Mouse (Mus musculus) G1E (cell line): Measurements from ENCODE around the gene Ablim2. TPM values are rescaled to one million over a fixed set of nuclear protein-coding genes. Genes with fewer than 3 reads are reported as not detected.

ENCODE experiments used
- ATAC-seq: 2 replicates; pipeline ENCODE4 v1.8.0; 2016; ENCODE audit warnings: mild to moderate bottlenecking; ENCODE audit not compliant: insufficient number of reproducible peaks, poor library complexity, low FRiP score, severe bottlenecking; ENCODE audit errors: extremely low read depth
- DNase-seq: peaks from one replicate; pipeline ENCODE4 v3.0.0; 2012; ENCODE audit warnings: low spot score
- H3K27me3 ChIP-seq: 2 replicates; pipeline ENCODE4 v1.6.1; 2012; ENCODE audit warnings: mild to moderate bottlenecking, low read length, inconsistent platforms; ENCODE audit not compliant: insufficient read depth
- H3K36me3 ChIP-seq: replicated peaks from 2 replicates; pipeline ENCODE3; 2012; ENCODE audit warnings: mild to moderate bottlenecking, inconsistent platforms
- H3K4me1 ChIP-seq: 2 replicates; pipeline ENCODE4 v1.6.1; 2012; ENCODE audit warnings: low read depth, low read length, inconsistent platforms, mixed read lengths; ENCODE audit not compliant: insufficient read depth
- H3K4me3 ChIP-seq: 2 replicates; pipeline ENCODE4 v1.5.1; 2012; ENCODE audit warnings: low read depth, mild to moderate bottlenecking, inconsistent platforms, low read length, moderate library complexity, mixed read lengths
- H3K9me3 ChIP-seq: replicated peaks from 2 replicates; pipeline ENCODE4 v1.6.1; 2012; ENCODE audit warnings: inconsistent platforms
- CTCF ChIP-seq: IDR thresholded peaks from 2 replicates; pipeline ENCODE4 v1.5.1; 2012; ENCODE audit warnings: low read depth, low read length, inconsistent platforms, mixed read lengths
- GATA1 ChIP-seq: IDR thresholded peaks from 2 replicates; pipeline ENCODE4 v1.6.1; 2012; ENCODE audit warnings: borderline replicate concordance, low read length, inconsistent platforms, mixed read lengths
- GATA2 ChIP-seq: IDR thresholded peaks from 2 replicates; pipeline ENCODE4 v1.6.1; 2012; ENCODE audit warnings: low read depth, low read length, inconsistent platforms, borderline replicate concordance
- POLR2AphosphoS5 ChIP-seq: IDR thresholded peaks from 2 replicates; pipeline ENCODE4 v1.6.1; 2012; ENCODE audit warnings: low read depth, low read length, inconsistent platforms; ENCODE audit not compliant: insufficient replicate concordance
- TAL1 ChIP-seq: conservative IDR thresholded peaks from 2 replicates; pipeline ENCODE4 v1.6.1; 2012; ENCODE audit warnings: low read depth, low read length, inconsistent platforms, mixed read lengths
- polyA plus RNA-seq: library from polyadenylated mRNA; stranded (reverse); fragments of >175 nt; gene quantifications from 2 replicates; pipeline ENCODE4 v1.2.3, GENCODE M21; 2012
- total RNA-seq, 2 experiments: library from RNA; stranded (forward) in 1 of 2; stranded (reverse) in 1 of 2; fragments of 200-1000 nt in 1 of 2; fragments of >200 nt in 1 of 2; fragmentation: Nextera tagmentation in 1 of 2; gene quantifications; 2 replicates each; pipeline ENCODE4 v1.2.3; 2014 to 2017

Ablim2 gene
- not detected in 2 replicates for total RNA-seq (2014; fragmentation: Nextera tagmentation)
- 0.16 and 0.70 TPM in 2 replicates for total RNA-seq (2017)
- polyA plus RNA-seq: not detected in 2 replicates

DNA sequence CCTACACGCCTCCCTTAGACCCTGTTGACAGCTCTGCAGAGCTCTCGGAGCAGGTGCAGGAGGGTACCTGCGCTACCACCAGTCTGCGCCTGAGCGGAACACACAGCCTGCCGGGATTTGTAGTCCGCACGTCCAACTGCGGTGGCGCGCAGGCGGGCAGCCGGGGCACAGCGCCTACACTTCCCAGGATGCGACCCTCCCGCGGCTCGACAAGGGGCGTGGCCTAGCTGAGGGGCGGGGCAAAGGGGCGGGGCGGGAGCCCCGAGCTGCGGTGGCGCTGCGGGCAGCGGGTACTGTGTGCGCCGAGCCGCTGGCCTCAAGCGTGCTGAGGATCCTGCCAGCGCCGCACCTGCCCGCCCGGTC is at the start of gene Ablim2:
Gene Ablim2 (plus strand): TSS at position 242 of the 363 bp plus-strand sequence.
- DNase-seq: no peak

DNA sequence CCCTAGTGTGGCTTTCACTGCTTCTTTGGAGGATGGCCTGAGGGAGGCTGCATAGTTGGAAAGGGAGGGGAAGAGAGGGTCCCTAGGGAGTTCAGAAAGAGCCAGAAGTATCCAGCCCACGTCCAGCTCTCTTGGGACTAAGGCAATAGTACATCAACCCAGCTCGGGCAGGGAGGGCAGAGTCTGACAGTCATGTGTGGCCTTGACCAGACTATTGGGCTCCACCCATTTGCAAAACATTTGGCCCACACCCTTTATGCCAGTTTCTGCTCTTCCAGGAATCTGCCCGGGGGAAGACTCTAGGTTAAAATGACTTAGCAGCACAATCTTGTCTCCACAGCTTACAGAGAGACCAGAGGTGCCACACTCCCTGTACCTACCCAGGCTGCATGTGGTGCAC is 47.2 kb upstream of the Ablim2 start:
- ATAC-seq: no peak

More for the DNA sequence above, at the start of gene Ablim2:
- Histone ChIP-seq H3K27me3 (peaks cover 12% of the 10 kb centered on the region; the same call in 1 of the 2 replicates), H3K4me3 (no peak within 1 kb of the TSS), H3K4me1 (no peaks in the 10 kb centered on the region), H3K9me3 (no peaks in the 10 kb centered on the region), H3K36me3 (no peaks in the 10 kb centered on the region)
- TF ChIP-seq CTCF (no peak), POLR2AphosphoS5 (no peak), TAL1 (no peak), GATA2 (no peak), GATA1 (no peak)
- ATAC-seq: no peak

DNA sequence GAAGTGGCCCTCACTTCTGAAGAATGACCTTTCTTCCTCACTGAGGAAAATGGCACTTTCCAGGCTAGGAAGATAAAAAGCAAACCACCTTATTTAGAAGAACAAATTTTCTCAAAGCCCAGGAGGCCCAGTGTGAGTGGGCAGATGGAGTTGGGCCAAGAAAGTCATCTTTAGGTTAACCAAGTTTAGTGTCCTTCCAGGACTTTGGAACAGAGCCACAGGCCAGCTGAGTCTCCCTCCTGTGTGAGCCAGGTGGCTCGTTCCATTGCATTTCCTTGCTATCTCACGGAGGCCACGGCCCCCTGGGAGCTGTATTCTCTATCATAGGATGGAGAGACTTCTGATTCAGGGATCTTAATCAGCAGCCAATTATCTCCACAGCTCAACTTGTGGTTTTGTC is 46.7 kb upstream of the Ablim2 start:
- TF ChIP-seq CTCF: no peak
- Histone ChIP-seq H3K27me3 (peaks cover 13% of the 10 kb centered on the region; the same call in 1 of the 2 replicates), H3K4me1 (no peaks in the 10 kb centered on the region), H3K4me3 (no peak overlapping the region), H3K9me3 (no peaks in the 10 kb centered on the region), H3K36me3 (no peaks in the 10 kb centered on the region)
- ATAC-seq (no peak), DNase-seq (no peak)

More for the DNA sequence above, 47.2 kb upstream of the Ablim2 start:
- TF ChIP-seq TAL1 (no peak), CTCF (no peak), GATA1 (no peak), POLR2AphosphoS5 (no peak)
- H3K36me3 ChIP-seq: no peaks in the 10 kb centered on the region
- peaks cover 13% of the 10 kb centered on the region; the same call in 1 of the 2 replicates for H3K27me3 ChIP-seq
- DNase-seq: no peak
- H3K4me3 ChIP-seq: no peak overlapping the region
- H3K9me3 ChIP-seq: no peaks in the 10 kb centered on the region
- H3K4me1 ChIP-seq: no peaks in the 10 kb centered on the region

DNA sequence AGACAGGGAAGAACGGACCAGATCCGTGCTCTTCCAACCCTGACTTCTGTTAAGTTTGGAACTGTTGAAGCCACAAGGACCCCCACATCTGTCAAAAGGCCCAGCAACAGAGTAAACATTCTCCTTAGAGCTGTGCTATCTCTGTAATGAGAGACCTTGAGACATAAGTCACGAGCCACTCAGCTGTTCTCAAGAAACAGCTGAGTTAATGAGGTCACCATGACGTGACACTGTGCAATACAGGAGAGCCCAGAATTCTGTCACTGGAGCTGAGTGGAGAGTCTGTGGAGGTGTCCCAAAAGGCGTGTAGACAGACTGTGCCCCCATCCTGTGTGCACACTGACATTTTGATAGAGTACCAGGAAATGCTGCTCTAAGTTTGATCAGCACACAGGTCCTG is 45.2 kb upstream of the Ablim2 start:
- H3K9me3 ChIP-seq: no peaks in the 10 kb centered on the region

DNA sequence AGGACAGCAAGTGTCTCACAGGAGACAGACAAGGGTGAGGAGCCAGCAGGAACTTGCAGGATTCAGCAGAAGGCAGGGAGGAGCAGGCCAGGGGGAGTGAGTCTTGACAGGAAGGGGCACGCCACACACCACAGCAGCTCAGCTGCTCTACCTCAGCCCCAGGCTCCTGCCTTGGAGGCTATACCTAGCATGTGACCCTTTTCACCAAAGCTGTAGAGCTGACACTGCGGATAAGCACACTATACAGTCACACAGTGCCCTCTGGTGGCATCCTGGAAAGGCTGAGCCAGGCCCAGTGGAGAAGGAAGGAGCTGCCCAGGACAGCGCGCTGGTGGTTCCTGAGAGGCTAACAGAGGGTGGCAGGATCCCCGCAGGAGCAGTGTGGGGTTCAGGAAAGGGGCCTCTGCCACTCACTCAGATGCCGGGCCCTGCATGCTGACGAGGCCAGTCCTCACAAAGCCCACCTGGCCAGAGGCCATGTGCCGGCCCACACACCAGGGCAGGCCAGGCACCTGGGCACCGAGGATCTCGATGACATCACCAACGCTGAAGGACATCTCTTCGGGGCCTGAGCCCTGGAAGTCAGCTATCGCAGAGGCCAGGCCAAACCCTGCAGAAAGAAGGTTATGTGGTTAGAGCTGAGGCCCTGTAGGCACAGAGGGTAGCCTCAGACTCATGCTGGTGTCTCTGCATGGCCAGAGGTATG is 43.9 kb upstream of the Ablim2 start:
- H3K4me3 ChIP-seq: no peak overlapping the region
- ATAC-seq: peak; percentile 34; the same call in 1 of the 2 replicates
- H3K27me3 ChIP-seq: peaks cover 18% of the 10 kb centered on the region; the same call in 1 of the 2 replicates
- DNase-seq: peak; percentile 19
- no peaks in the 10 kb centered on the region for H3K9me3 ChIP-seq
- no peaks in the 10 kb centered on the region for H3K36me3 ChIP-seq
- no peaks in the 10 kb centered on the region for H3K4me1 ChIP-seq
- TF ChIP-seq CTCF: 0 out of 2 replicates have a peak, but pooled peaks have one; percentile 10
- TF ChIP-seq POLR2AphosphoS5: no peak

More for the DNA sequence above, 45.2 kb upstream of the Ablim2 start:
- Histone ChIP-seq H3K4me1 (no peaks in the 10 kb centered on the region), H3K4me3 (no peak overlapping the region), H3K36me3 (no peaks in the 10 kb centered on the region), H3K27me3 (peaks cover 16% of the 10 kb centered on the region; the same call in 1 of the 2 replicates)
- ATAC-seq (no peak), DNase-seq (no peak)
- TF ChIP-seq GATA2 (no peak), TAL1 (no peak), GATA1 (no peak), POLR2AphosphoS5 (no peak), CTCF (no peak)

DNA sequence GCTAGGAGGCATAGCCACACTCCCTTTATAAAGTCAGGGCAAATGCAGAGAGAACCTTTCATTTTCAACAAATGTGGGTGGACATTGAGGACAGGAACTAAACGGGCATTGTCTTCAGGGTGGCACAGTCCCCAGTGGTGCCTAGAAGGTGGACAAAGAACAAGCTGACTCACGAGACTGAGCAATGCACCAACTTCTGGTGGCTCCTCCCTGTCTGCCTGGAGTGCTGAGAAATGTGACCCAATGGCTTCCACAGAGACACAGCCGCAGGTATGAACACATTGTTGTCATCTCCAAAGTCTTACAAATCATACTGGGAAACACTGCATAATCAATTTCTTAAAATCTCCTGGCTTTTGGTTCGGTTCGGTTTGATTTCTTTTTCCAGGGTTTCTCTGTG is 40.2 kb upstream of the Ablim2 start:
- H3K4me3 ChIP-seq: no peak overlapping the region
- H3K9me3 ChIP-seq: no peaks in the 10 kb centered on the region
- DNase-seq (no peak), ATAC-seq (no peak)
- H3K27me3 ChIP-seq: peaks cover 16% of the 10 kb centered on the region; the same call in 1 of the 2 replicates
- no peaks in the 10 kb centered on the region for H3K4me1 ChIP-seq
- no peaks in the 10 kb centered on the region for H3K36me3 ChIP-seq
- TF ChIP-seq GATA2: no peak

DNA sequence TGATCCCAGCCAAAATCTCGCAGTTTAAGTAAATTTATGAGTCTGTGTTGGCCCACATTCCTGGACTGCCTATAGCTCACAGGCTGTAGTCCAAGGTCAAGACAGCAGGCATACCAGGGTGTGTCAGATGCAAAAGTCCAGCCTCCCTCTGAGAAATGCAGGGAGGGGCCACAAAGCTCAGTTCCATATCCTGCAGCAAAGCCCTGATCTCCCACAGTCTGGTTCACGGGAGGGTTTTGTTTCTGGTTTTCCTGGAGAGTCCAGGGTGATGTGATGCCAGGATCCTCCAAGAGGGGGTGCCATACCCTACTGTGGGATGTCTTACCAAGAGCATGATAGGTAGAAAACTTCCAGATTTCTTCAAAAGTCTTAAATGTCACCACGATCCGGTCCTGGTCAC is 39.7 kb upstream of the Ablim2 start:
- ATAC-seq: no peak

More for the DNA sequence above, 39.7 kb upstream of the Ablim2 start:
- Histone ChIP-seq H3K27me3 (peaks cover 16% of the 10 kb centered on the region; the same call in 1 of the 2 replicates), H3K9me3 (no peaks in the 10 kb centered on the region), H3K4me1 (no peaks in the 10 kb centered on the region), H3K36me3 (no peaks in the 10 kb centered on the region), H3K4me3 (no peak overlapping the region)
- no peak for DNase-seq
- no peak for TF ChIP-seq GATA1
- TF ChIP-seq CTCF: no peak
- no peak for TF ChIP-seq POLR2AphosphoS5
- no peak for TF ChIP-seq TAL1
- TF ChIP-seq GATA2: no peak
